Mouse (Mus musculus): ENCODE data around the gene Ssr1.

- TF ChIP-seq CTCF (IDR thresholded peaks at IDR 0.05; ENCODE audit: insufficient read depth, low read length) (peak; percentile 59), POLR2A (IDR thresholded peaks at IDR 0.05; ENCODE audit: borderline replicate concordance, extremely low read depth, low read depth, low read length) (no peak)
Measured at GRCm38 (mm10) chr13:37970887-37971530, 23.0 kb downstream of the Ssr1 start.
